Mouse (Mus musculus): ENCODE data around the gene Rsbn1. TPM values are rescaled to one million over a fixed set of nuclear protein-coding genes. Genes with fewer than 3 reads are reported as not detected.

The Rsbn1 gene
- polyA plus RNA-seq, 1 experiment = 22.1 TPM

- TF ChIP-seq CTCF (IDR thresholded peaks at IDR 0.05; ENCODE audit: control insufficient read depth, insufficient read depth, insufficient replicate concordance, low read depth, low read length) (no peak), POLR2A (IDR thresholded peaks at IDR 0.05; ENCODE audit: control insufficient read depth, low read depth, low read length) (no peak)
- H3K27ac ChIP-seq (ENCODE audit: control insufficient read depth, insufficient read depth, low read depth, low read length) = no peak overlapping the region
- no peak overlapping the region for H3K4me3 ChIP-seq (ENCODE audit: control insufficient read depth, low read depth, low read length)
- peaks cover 3% of the 10 kb centered on the region for H3K36me3 ChIP-seq (ENCODE audit: control insufficient read depth, insufficient read depth, low read length)
- no peaks in the 10 kb centered on the region for H3K27me3 ChIP-seq (ENCODE audit: control insufficient read depth, insufficient read depth, low read length)
- no peaks in the 10 kb centered on the region for H3K4me1 ChIP-seq (ENCODE audit: control insufficient read depth, insufficient read depth, low read length)
These were observed 96.2 kb downstream of the Rsbn1 start for GRCm38 (mm10) chr3:104009924-104010662.

DNA sequence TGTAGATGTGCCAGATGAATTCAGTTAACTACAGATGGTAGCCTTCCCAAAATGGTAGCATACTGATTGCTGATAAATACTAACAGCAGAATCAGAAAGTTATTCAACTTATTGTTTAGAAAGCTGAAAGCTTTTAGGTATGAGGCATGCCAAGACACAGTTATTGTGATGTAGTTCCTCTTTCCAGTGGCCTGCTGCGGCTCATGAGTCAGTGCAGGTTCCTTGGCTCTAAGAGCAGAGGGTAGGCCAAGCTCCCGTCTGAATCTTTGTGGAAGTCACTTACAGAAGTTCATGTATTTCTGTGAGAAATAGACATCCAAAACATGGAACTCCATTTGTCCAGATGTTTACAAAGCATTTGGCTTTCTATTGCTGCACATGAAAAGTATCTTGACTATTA, 98.1 kb downstream of the Rsbn1 start:
- no peak for TF ChIP-seq CTCF (IDR thresholded peaks at IDR 0.05; ENCODE audit: control insufficient read depth, insufficient read depth, insufficient replicate concordance, low read depth, low read length)
- no peak for TF ChIP-seq POLR2A (IDR thresholded peaks at IDR 0.05; ENCODE audit: control insufficient read depth, low read depth, low read length)
- Histone ChIP-seq H3K36me3 (ENCODE audit: control insufficient read depth, insufficient read depth, low read length) (no peaks in the 10 kb centered on the region; the same call in 1 of the 2 replicates), H3K4me1 (ENCODE audit: control insufficient read depth, insufficient read depth, low read length) (no peaks in the 10 kb centered on the region), H3K27me3 (ENCODE audit: control insufficient read depth, insufficient read depth, low read length) (no peaks in the 10 kb centered on the region), H3K4me3 (ENCODE audit: control insufficient read depth, low read depth, low read length) (no peak overlapping the region), H3K27ac (ENCODE audit: control insufficient read depth, insufficient read depth, low read depth, low read length) (no peak overlapping the region)

Other genes starting within 250 kb of the Rsbn1 start
- 4.1 and 4.5 TPM in 2 replicates for gene Olfml3, start 176.1 kb upstream of the Rsbn1 start, polyA plus RNA-seq (2012; rRNA removed)
- not detected in 2 replicates for gene Gm10964, start 174.8 kb upstream of the Rsbn1 start, polyA plus RNA-seq (2012; rRNA removed)
- gene Hipk1, start 122.6 kb upstream of the Rsbn1 start, polyA plus RNA-seq (2012; rRNA removed) = 203 and 224 TPM in 2 replicates
- 7.6 and 8.5 TPM in 2 replicates for gene Dclre1b, start 104.7 kb upstream of the Rsbn1 start, polyA plus RNA-seq (2012; rRNA removed)
- gene Ap4b1, start 104.6 kb upstream of the Rsbn1 start, polyA plus RNA-seq (2012; rRNA removed) = 33.9 and 36.2 TPM in 2 replicates
- gene Gm43064, start 104.5 kb upstream of the Rsbn1 start, polyA plus RNA-seq (2012; rRNA removed) = 2.2 TPM in 2 replicates
- gene Bcl2l15, start 81.5 kb upstream of the Rsbn1 start, polyA plus RNA-seq (2012; rRNA removed) = 0.68 and 3.2 TPM in 2 replicates
- gene Ptpn22, start 54.3 kb upstream of the Rsbn1 start, polyA plus RNA-seq (2012; rRNA removed) = 0.77 and 2.7 TPM in 2 replicates
- 21.6 and 24.2 TPM in 2 replicates for gene Phtf1, start 54.0 kb downstream of the Rsbn1 start, polyA plus RNA-seq (2012; rRNA removed)

Data from testis, adult 2 months (tissue).